Mouse (Mus musculus): Measurements from ENCODE around the gene Trpt1. TPM values are rescaled to one million over a fixed set of nuclear protein-coding genes. Genes with fewer than 3 reads are reported as not detected.
A peak's percentile ranks its signal among the peaks of the same experiment; 100 is the strongest.

Trpt1 gene
- total RNA-seq (2021), result 10 to 100 TPM; 20.4 to 24.7 TPM

DNA sequence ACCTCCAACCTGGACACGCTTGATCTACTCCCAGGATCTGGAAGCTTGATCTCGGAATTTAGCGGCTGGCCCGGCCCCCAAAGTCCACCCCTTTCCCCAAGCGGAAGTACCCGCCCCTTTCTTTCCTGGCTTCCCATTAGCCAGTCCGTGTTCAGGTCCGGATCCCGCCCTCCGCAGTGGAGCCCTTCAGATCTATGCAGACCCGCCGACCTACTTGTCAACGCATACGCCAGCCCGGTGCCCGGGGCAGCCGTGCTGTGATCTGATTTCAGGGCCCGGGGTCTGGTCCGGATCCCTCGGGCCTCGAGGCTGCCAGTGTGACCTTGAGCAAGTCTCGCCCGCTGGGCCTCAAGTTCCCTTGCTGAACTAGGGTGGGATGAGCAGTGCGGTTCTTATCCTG is at the start of gene Trpt1, which contains the start of gene Nudt22:
TSS of gene Trpt1 (plus strand) at position 126 of the 400 bp plus-strand sequence.
TSS of gene Nudt22 (minus strand) at position 112 of the 400 bp plus-strand sequence.
- peak; percentile 84 to 85 for DNase-seq (ENCODE audit: low spot score in 2 of 2)
- intact Hi-C loops (cut with DNase I), result no loop called here

DNA sequence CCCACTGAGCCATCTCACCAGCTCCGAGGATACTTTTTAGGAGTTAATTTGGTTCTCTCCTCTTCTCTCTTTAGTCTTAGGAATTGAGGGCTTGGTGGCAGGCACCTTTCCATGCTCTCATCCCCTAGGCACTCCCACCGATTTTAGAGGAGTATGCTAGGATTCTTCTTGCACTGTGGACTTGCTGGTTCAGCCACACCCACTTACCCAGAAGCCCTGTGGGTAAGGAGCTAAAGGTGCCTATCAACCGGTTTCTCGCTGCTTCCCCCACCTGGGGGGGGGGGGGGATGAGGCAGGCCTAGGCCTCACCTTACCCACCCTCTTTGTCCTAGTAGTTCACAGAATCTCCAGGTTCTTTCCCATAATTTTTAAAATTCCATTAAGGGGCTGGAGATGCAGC is 48.2 kb upstream of the Trpt1 start:
- intact Hi-C loops (cut with DNase I), result loop anchor here (10.0 kb wide), 1 partner anchor 703 kb away; the partner anchor contains the start of gene Atg2a

DNA sequence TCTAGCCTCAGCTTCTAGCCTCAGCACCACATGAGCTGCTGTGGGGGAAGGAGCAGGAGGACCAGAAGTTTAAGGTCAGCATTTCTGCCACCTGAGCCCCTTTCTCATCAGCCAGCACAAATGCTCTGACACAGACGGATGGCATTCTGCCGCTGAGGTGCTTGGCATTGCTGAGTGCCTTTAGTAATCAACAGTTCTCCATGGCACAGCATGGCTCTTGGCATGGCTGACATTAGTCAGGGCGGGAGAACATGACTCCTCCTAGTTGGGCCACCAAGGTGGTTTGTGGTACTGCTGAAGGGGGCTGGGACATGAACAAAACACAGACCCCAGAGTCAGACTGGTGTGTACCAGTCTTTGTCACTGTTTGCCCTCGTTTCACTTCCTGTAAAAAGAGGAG is 47.7 kb upstream of the Trpt1 start:
- intact Hi-C loops (cut with DNase I), result loop anchor here (10.0 kb wide), 1 partner anchor 703 kb away; the partner anchor contains the start of gene Atg2a
- DNase-seq (ENCODE audit: low spot score in 2 of 2), result no peak

More for the DNA sequence above, 48.2 kb upstream of the Trpt1 start:
- DNase-seq (ENCODE audit: low spot score in 2 of 2), result no peak

DNA sequence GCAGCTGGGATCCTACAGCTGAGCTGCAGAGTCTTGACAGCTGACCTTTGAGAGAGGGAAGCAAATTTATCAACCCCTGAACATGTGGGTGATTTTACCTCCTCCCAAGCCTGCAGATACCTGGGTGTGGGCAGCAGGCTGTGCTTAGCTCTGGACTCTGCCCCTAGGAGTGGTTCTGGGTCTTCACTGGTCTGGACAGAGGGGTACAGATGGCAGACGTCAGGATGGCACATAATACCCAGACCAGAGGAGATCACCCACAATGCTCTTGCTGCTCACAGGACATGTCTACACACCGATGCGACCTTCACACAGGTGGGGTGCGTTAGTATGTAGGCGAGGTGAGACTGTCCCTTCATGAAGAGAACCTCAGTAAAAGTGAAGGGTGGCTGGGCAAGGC is 46.4 kb upstream of the Trpt1 start:
- intact Hi-C loops (cut with DNase I), result loop anchor here (10.0 kb wide), 1 partner anchor 705 kb away; the partner anchor contains the start of gene Atg2a
- no peak for DNase-seq (ENCODE audit: low spot score in 2 of 2)

DNA sequence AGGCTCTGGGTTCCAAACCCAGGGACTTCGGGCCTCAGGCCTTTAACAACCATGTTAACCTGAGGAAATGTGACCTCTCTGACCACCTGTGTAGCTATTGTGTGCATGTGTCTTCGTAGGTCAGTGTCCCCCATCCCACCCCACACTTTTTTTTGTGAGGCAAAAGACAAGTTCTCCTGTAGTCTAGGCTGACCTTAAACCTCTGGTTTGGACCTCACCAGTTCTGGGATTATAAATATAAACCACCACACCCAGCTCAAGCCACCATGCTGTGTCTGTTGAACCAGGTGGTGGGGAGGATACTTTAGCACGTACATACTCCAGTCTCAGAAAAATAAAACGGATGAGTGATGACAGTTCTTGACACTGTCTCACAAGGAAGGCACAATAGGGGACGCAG is 46.0 kb upstream of the Trpt1 start:
- DNase-seq (ENCODE audit: low spot score in 2 of 2), result no peak
- intact Hi-C loops (cut with DNase I), result loop anchor here (2.0 to 10.0 kb wide), 2 partner anchors 23 to 705 kb away; partner anchors contain the start of gene Atg2a

DNA sequence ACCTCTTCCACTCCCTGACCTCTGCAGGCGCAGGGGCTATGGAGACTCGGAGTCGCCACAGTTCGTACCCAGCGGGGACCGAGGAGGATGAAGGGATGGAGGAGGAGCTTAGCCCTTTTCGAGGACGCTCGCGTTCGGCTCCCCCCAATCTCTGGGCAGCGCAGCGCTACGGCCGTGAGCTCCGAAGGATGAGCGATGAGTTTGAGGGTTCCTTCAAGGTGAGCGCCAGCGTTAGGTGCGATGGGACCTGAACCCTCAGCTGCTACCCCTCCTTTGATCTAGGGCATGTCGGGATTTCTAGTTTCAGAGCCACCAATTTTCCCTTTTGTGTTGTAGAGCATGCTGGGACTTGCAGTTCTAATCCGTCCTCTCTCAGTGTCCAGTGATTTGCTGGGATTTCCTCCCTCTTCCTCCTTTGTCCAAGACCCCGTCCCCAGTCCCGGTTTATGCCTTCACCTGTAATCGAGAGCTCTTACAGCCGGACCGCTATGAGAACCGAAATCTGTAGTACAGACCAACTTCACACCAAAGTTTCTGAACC is 45.2 kb upstream of the Trpt1 start:
- intact Hi-C loops (cut with DNase I), result loop anchor here (2.0 kb wide), 1 partner anchor 22 kb away; no protein-coding TSS in a partner anchor

DNA sequence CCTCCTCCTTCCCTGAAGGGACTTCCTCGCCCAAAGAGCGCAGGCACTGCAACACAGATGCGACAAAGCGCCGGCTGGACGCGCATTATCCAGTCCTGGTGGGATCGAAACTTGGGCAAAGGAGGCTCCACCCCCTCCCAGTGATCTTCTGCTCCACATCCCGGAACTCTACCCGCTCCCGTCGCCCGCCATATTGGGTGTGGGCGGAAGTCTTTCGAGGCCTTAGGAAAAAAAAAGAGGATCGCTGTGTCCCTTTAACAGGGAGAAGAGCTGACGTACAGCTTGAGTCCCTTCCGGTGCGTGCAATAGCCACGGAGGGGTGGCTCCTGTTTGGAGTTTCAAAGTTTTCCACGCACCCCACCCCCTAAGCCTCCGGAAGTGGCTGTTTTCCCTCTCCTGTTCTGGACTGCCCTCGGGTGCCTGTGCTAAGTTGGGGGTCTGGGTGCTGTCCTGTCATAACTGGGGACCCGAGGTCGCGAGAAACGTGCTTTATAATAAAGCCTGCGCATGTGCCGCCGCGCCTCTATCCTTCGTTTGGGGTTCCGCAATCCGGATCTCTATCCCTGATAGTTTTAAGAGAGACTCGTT is 44.5 kb upstream of the Trpt1 start:
- intact Hi-C loops (cut with DNase I), result loop anchor here (2.0 kb wide), 1 partner anchor 21 kb away; no protein-coding TSS in a partner anchor
- DNase-seq (ENCODE audit: low spot score in 2 of 2), result peak; percentile 92 to 94

More for the DNA sequence above, 45.2 kb upstream of the Trpt1 start:
- peak; percentile 58 to 74 for DNase-seq (ENCODE audit: low spot score in 2 of 2)

DNA sequence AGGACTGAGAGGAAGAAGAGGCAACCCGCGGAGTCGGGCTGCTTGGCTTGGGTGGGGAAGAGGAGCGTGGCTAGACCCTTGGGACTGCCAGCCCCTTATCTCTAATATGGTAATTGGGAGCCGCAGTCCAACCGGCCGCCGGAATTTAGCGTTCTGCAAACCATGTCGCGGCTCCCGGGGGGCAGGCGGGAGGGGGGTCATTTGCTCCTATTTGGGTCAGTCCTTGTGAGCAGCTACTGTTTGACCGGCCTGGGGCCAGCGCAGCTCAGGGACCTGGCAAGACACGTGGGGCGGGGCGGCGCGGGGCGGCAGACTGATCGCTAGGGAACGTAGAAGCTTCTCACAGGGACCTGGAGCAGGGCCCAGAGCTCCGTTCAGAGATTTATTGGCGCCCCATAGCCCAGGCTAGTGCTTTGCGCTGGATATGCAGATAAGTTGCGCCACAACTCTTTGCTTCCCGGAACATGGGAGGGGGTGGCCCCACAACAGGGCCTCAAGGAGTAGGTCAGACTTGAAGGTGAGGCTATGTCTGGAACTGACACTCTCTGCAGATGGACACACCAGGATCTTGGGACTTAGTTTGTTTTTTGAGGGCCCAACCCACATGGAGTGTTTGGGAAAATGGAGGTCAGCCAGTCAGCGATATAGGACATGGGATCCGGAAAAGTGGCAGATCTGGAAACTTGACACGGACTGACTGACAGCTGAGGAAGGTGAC is 43.8 kb upstream of the Trpt1 start:
- peak; percentile 65 to 73 for DNase-seq (ENCODE audit: low spot score in 2 of 2)
- intact Hi-C loops (cut with DNase I), result loop anchor here (2.0 kb wide), 1 partner anchor 21 kb away; no protein-coding TSS in a partner anchor

DNA sequence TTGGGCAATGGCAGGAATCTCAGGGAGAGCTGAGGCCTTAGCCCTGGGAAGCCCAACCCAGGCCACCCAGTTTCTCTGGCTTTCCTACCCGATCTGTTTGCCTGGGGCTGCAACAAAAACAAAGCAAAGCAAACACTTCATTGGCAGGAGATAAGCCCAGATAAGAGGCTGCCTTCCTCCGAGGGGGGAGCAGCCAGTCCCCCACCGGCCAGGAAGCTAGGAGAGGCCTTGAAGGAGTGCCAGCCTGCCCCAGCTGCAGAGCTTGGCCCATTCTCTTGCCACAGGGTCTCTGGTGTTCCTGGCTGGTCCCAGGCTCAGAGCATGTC is 43.3 kb upstream of the Trpt1 start:
- no peak for DNase-seq (ENCODE audit: low spot score in 2 of 2)
- intact Hi-C loops (cut with DNase I), result no loop called here

DNA sequence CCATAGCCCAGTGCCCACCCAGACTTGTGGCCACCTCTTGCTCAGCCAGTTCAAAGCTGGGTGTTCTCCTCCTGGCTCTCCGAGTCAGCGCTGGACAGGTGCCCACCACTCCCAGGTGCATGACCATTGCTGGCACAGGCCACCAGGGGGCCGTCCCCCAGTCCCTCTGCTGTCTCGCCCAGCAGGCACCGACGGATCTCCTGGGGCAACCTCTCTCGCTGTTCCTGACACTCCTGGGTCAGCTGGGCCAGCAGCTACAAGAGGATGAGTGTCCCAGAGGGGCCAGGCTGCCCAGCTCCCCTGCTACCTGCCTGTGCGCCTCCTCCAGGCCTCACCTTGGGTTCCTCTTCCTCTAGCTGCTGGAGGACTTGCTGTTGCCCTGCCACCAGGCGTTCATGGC is 41.9 kb upstream of the Trpt1 start:
- no peak for DNase-seq (ENCODE audit: low spot score in 2 of 2)
- intact Hi-C loops (cut with DNase I), result no loop called here

DNA sequence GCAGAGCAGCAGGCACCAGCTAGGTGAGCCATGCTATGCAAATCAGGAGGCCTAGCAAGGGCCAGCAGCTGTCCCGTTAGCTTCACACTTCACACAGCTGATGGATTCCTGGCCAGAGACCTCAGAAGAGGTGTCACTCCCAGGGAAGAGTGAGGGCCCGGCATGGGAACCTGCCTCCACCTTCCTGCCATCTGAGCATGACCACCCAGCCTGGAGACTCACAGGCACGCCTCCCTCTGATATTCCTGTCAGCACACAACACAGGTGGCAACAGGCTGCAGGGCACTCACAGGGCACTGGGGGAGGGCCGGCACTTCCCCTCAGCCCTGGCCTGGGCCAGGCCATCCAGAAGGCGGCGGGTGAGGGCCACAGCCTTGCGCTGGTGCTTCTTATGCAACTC is 40.5 kb upstream of the Trpt1 start:
- intact Hi-C loops (cut with DNase I), result no loop called here
- DNase-seq (ENCODE audit: low spot score in 2 of 2), result no peak

DNA sequence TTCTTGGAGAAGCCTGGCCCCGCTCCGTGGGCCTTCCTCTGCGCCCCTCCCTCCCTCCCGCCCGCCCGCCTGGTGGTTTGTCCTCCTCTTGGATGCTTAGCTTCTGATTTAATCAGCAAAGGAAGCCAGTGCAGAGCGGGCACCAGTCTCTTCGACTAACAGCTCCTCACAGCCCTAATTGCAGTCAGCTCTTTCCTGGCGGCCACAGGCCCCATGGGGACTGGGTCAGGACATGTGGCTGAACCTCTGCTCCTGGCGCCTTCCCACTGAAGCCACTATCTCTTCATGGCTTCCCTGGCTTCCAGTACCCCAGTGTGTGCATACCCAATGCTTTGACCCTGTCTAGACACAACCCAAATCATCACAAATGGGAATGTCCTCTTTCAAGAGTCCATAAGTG is 39.5 kb upstream of the Trpt1 start:
- no peak for DNase-seq (ENCODE audit: low spot score in 2 of 2)
- intact Hi-C loops (cut with DNase I), result no loop called here

DNA sequence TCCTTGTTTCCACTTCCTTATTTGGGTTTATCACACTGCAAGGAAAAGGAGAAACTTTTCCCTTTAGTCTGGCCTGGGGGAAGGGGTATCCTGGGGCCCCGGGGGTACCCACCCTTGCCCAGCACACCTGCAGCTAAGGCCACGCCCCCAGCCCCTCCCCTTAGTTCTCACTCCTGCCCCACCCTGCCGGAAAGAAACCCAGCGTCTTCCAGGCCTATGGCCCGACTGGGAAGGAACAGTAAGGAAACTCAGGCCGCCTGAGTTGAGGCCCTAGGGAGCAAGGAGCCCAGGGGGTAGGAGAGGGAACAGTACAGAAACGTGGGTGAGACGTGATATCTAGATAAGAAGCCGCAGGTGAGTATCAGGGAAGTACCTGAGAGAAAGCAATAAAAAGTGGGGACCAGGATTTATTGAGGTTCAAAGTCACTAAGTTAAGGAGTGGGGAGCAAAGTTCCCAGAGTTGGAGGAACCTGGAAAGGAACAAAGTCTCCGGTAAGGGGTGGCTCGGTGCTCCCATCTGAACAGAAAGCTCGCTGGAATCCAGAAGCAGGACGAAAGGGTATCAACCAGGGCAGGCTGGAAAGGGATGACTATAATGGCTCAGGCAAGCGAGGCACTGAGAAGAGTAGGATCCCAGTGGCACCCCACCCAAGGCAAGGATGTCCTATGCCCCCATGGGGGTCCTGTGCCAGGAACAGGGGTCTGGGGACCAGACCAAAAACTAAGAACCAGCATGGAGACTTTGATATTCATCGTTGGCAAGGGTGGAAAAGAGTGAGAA is 27.2 kb upstream of the Trpt1 start:
- no peak for DNase-seq (ENCODE audit: low spot score in 2 of 2)
- intact Hi-C loops (cut with DNase I), result no loop called here

DNA sequence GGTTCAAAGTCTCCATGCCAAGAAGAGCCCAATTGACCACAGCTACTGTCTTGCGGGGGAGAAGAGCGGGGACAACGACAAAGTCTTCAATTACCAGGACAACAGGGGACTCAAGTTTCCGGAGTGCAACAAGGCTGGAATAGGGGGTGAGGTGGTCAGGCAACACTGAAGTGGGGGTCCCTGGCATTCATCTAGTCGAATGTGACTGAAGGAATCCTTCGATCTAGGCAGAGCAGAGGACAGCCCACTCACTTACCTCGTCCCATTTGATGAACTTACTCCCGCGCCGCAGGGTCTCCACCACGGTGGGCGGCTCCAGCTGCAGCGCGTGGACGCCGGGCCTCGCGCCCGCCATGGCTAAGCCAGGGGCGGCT is 26.7 kb upstream of the Trpt1 start:
- intact Hi-C loops (cut with DNase I), result no loop called here
- no peak for DNase-seq (ENCODE audit: low spot score in 2 of 2)

DNA sequence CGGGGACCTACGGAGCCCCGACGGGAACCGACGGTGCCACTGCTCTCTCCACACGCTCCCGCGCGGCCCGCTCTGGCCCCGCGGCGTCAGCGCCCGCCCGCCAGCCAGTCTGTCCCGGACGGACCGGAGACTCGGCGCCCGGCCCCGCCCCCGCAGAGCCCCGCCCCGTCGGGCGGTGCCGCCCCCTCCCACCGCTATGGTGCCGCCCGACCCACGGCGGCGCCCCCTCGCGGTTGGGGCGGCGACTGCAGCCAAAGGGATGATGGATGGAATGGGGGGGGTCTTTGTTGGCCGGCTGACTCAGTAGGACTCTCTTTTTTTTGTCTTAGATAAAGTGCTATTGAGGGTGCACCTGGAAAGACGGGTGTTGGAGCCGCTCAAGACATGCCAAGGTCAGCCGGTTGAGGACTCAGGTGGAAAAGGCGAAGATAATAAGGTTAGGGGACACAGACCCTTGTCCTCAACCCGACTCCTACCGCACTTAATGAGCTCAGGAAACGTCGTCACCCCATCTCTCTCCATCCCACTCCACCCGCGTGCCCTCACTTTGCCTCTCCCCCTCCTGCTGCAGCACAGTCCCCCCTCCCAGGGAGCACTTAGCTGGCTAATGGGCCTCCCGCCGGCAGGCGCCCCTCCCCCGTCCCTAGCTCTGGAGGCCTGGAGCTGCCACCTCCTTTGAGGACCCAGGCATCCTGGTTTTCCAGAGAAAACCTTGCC is 26.1 kb upstream of the Trpt1 start:
- peak in 1 of 2 experiments; percentile 30 for DNase-seq (ENCODE audit: low spot score in 2 of 2)
- intact Hi-C loops (cut with DNase I), result no loop called here

DNA sequence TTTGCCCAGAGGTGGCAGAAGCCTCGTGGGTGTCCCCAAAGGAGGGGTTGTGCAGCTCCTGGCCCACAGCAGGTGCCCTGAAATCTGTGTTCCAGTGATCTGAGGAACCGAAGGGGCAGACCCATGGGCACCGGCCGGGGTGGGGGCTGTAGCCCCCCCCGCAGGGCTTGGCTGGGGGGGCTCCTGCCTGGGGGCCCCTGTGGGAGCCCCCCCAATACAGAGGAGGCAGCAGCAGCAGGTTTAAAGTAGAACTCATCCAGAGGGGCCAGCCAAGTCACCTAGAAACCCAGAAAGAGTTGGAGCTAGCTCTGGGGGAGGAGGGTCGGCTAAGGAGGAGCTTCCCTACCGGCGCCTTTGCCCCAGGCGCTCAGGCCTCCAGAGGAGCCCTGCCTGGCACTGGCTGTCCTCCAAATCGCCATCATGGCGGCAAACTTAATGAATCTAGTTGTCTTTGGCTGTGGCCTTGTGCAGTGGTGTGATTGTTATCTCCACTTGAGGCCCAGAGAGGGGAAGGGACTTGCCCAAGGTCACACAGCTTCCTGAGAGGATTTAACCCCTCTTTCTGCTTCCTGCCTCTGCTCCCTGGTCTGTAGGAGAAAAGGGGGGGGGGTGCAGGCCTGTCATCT is 25.4 kb upstream of the Trpt1 start:
- intact Hi-C loops (cut with DNase I), result no loop called here
- DNase-seq (ENCODE audit: low spot score in 2 of 2), result no peak

DNA sequence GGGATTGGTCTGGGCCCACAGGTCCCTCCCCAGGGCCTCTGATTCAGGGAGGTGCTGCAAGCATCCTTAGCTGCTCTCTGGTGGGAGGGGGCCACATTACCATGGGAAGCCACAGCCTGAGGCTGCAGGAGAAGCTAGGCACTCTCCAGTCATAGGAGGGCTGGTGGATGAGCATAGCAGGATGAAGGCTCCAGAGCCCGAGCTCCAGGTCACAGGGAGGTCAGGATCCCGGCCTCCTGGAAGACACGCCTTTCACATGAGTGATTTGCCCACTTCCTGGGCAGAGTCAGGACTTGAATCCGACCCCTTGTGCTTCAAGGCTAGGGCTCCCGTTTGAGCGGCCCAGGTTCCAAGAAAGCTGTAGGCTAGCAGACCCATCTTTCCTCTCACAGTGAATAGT is 24.3 kb upstream of the Trpt1 start:
- intact Hi-C loops (cut with DNase I), result loop anchor here (2.0 kb wide), 1 partner anchor 21 kb away; no protein-coding TSS in a partner anchor
- DNase-seq (ENCODE audit: low spot score in 2 of 2), result no peak

DNA sequence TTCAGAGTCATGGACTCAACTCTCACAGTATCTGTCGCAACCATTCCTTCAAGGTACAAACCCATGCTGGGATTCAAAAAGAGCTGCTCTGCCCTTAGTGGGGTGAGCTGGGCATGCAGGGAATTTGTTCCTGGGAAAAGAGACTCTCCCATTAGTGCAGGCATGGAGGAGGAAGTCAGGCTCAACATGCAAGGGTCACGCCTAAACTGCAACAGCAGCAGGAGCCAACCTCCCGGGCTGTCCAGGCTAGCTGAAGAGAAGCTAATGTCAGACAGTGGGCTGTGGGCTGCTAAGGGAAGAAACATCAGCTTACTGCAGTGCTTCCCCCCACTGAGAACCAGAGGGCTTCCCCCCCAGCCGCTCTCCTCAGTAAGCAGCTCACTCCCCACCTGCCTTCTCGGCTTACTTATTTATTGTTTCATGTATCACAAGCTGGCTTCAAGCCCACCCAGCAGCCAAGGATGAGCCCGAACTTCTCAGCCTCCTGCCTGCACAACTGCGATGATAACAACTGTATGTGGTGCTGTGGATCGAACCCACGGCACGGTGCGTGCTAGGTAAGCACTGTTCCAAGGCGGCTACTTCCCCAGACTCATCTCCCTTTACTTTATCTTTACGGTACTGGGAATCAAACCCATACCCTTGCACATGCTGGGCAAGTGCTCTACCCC is 23.5 kb upstream of the Trpt1 start:
- no peak for DNase-seq (ENCODE audit: low spot score in 2 of 2)
- intact Hi-C loops (cut with DNase I), result loop anchor here (2.0 kb wide), 1 partner anchor 22 kb away; no protein-coding TSS in a partner anchor

Measured in left cerebral cortex, postnatal 36 days (tissue).